In genomic region chr6:88860914-88861313, GRCm38 (mm10) we compare ENCODE assay signal across 8 mouse cellular contexts. TPM values are rescaled to one million over a fixed set of nuclear protein-coding genes. Genes with fewer than 3 reads are reported as not detected.
DNase-seq lines count a peak whose midpoint lies in the region; ATAC-seq and TF ChIP-seq lines count a peak whose summit lies in the region.

No protein-coding gene starts in this region.

- ATAC-seq in forebrain, embryonic 11.5 days (replicated peaks; ENCODE audit: low FRiP score): 0 out of 2 replicates have a peak, but pooled peaks have one; percentile 36
- no peak for ATAC-seq in embryonic facial prominence, embryonic 11.5 days (replicated peaks; ENCODE audit: insufficient number of reproducible peaks, low FRiP score, low TSS enrichment, low read depth)

- WGBS in forebrain, embryonic 11.5 days: 11% methylated on average over 2 of the region's 2 CpGs
- 19% methylated on average over 2 of the region's 2 CpGs for WGBS in forebrain, embryonic 10.5 days
- WGBS in embryonic facial prominence, embryonic 11.5 days: 12% methylated on average over 2 of the region's 2 CpGs

- H3K27me3 ChIP-seq in forebrain, embryonic 11.5 days (ENCODE audit: control insufficient read depth, insufficient read depth, low read length): no peaks in the 10 kb centered on the region
- no peaks in the 10 kb centered on the region for H3K27me3 ChIP-seq in forebrain, embryonic 10.5 days (ENCODE audit: poor library complexity, severe bottlenecking)
- H3K27me3 ChIP-seq in testis, adult 2 months (ENCODE audit: control insufficient read depth, insufficient read depth, low read length): no peaks in the 10 kb centered on the region
- no peaks in the 10 kb centered on the region for H3K27me3 ChIP-seq in embryonic facial prominence, embryonic 11.5 days (ENCODE audit: control insufficient read depth, insufficient read depth, low read length)

- no peak for TF ChIP-seq POLR2A in testis, adult 2 months (IDR thresholded peaks at IDR 0.05; ENCODE audit: control insufficient read depth, low read depth, low read length)

- DNase-seq in forebrain, embryonic 11.5 days (ENCODE audit: low spot score): no peak
- DNase-seq in forebrain, embryonic 10.5 days (ENCODE audit: extremely low spot score, low spot score): no peak
- DNase-seq in testis, postnatal 10 days (ENCODE audit: low spot score): no peak
- peak; percentile 66 for DNase-seq in embryonic facial prominence, embryonic 11.5 days (ENCODE audit: low spot score)
- peak; percentile 80 for DNase-seq in lung, postnatal 10 days
- DNase-seq in thymus, postnatal 4 days: peak; percentile 32
- DNase-seq in cerebellum, adult 8-10 months: no peak

- H3K4me3 ChIP-seq in forebrain, embryonic 11.5 days (ENCODE audit: low read depth, low read length): no peak overlapping the region
- H3K4me3 ChIP-seq in forebrain, embryonic 10.5 days: no peak overlapping the region
- no peak overlapping the region for H3K4me3 ChIP-seq in testis, adult 2 months (ENCODE audit: control insufficient read depth, low read depth, low read length)
- no peak overlapping the region for H3K4me3 ChIP-seq in embryonic facial prominence, embryonic 11.5 days (ENCODE audit: low read depth, low read length)

- no peak overlapping the region for H3K27ac ChIP-seq in forebrain, embryonic 11.5 days (ENCODE audit: low read depth, low read length)
- H3K27ac ChIP-seq in forebrain, embryonic 10.5 days: no peak overlapping the region
- H3K27ac ChIP-seq in testis, adult 2 months (ENCODE audit: control insufficient read depth, insufficient read depth, low read depth, low read length): no peak overlapping the region
- no peak overlapping the region for H3K27ac ChIP-seq in embryonic facial prominence, embryonic 11.5 days (replicated peaks; ENCODE audit: low read depth, low read length)

- no peaks in the 10 kb centered on the region for H3K9me3 ChIP-seq in forebrain, embryonic 11.5 days (ENCODE audit: control insufficient read depth, low read length)
- peaks cover 8% of the 10 kb centered on the region; the same call in 1 of the 2 replicates for H3K9me3 ChIP-seq in forebrain, embryonic 10.5 days
- H3K9me3 ChIP-seq in embryonic facial prominence, embryonic 11.5 days (replicated peaks; ENCODE audit: control insufficient read depth, low read length): no peaks in the 10 kb centered on the region

- TF ChIP-seq CTCF in testis, adult 2 months (IDR thresholded peaks at IDR 0.05; ENCODE audit: control insufficient read depth, insufficient read depth, insufficient replicate concordance, low read depth, low read length): peak; percentile 40; the same call in 1 of the 2 replicates

- H3K4me1 ChIP-seq in forebrain, embryonic 11.5 days (replicated peaks; ENCODE audit: control insufficient read depth, insufficient read depth, low read length): no peaks in the 10 kb centered on the region
- H3K4me1 ChIP-seq in forebrain, embryonic 10.5 days: no peaks in the 10 kb centered on the region
- H3K4me1 ChIP-seq in testis, adult 2 months (ENCODE audit: control insufficient read depth, insufficient read depth, low read length): no peaks in the 10 kb centered on the region
- no peaks in the 10 kb centered on the region for H3K4me1 ChIP-seq in embryonic facial prominence, embryonic 11.5 days (ENCODE audit: control insufficient read depth, insufficient read depth, low read length)

- no peak overlapping the region for H3K9ac ChIP-seq in forebrain, embryonic 11.5 days (ENCODE audit: low read length)
- H3K9ac ChIP-seq in embryonic facial prominence, embryonic 11.5 days (replicated peaks; ENCODE audit: low read length): no peak overlapping the region

- peaks cover 9% of the 10 kb centered on the region; the same call in 1 of the 2 replicates for H3K36me3 ChIP-seq in forebrain, embryonic 11.5 days (ENCODE audit: control insufficient read depth, insufficient read depth, low read length)
- peaks cover 44% of the 10 kb centered on the region for H3K36me3 ChIP-seq in forebrain, embryonic 10.5 days (replicated peaks)
- H3K36me3 ChIP-seq in testis, adult 2 months (ENCODE audit: control insufficient read depth, insufficient read depth, low read length): no peaks in the 10 kb centered on the region
- peaks cover 4% of the 10 kb centered on the region for H3K36me3 ChIP-seq in embryonic facial prominence, embryonic 11.5 days (replicated peaks; ENCODE audit: control insufficient read depth, insufficient read depth, low read depth, low read length)

- H3K4me2 ChIP-seq in forebrain, embryonic 11.5 days (ENCODE audit: low read depth, low read length, severe bottlenecking): no peak overlapping the region
- H3K4me2 ChIP-seq in embryonic facial prominence, embryonic 11.5 days (ENCODE audit: low read depth, low read length): no peak overlapping the region

RNA-seq across cellular contexts. Expression of gene Podxl2, which starts 13.9 kb away (rescaled TPM):
- polyA plus RNA-seq in forebrain, embryonic 11.5 days (2014; fragmentation: Nextera tagmentation; extraction: Ambion mirVana): 109 and 115 TPM in 2 replicates
- polyA plus RNA-seq in forebrain, embryonic 10.5 days (2016; fragmentation: Nextera tagmentation; extraction: Ambion mirVana): 44.7 and 52.8 TPM in 2 replicates
- polyA plus RNA-seq in testis, adult 2 months (2012; rRNA removed): 20.5 and 21.3 TPM in 2 replicates
- polyA plus RNA-seq in embryonic facial prominence, embryonic 11.5 days (2014; fragmentation: Nextera tagmentation; extraction: Ambion mirVana): 56.8 and 71.1 TPM in 2 replicates

RNA-seq across cellular contexts. Expression of gene Abtb1, which starts 19.1 kb away (rescaled TPM):
- 14.4 and 15.3 TPM in 2 replicates for polyA plus RNA-seq in forebrain, embryonic 11.5 days (2014; fragmentation: Nextera tagmentation; extraction: Ambion mirVana)
- polyA plus RNA-seq in forebrain, embryonic 10.5 days (2016; fragmentation: Nextera tagmentation; extraction: Ambion mirVana): 20.8 and 21.5 TPM in 2 replicates
- polyA plus RNA-seq in testis, adult 2 months (2012; rRNA removed): 46.5 and 51.8 TPM in 2 replicates
- polyA plus RNA-seq in embryonic facial prominence, embryonic 11.5 days (2014; fragmentation: Nextera tagmentation; extraction: Ambion mirVana): 13.7 and 16.5 TPM in 2 replicates

RNA-seq across cellular contexts. Expression of gene Mcm2, which starts 37.7 kb away (rescaled TPM):
- polyA plus RNA-seq in forebrain, embryonic 11.5 days (2014; fragmentation: Nextera tagmentation; extraction: Ambion mirVana): 248 and 259 TPM in 2 replicates
- polyA plus RNA-seq in forebrain, embryonic 10.5 days (2016; fragmentation: Nextera tagmentation; extraction: Ambion mirVana): 305 and 322 TPM in 2 replicates
- 7.1 and 8.1 TPM in 2 replicates for polyA plus RNA-seq in testis, adult 2 months (2012; rRNA removed)
- 202 and 203 TPM in 2 replicates for polyA plus RNA-seq in embryonic facial prominence, embryonic 11.5 days (2014; fragmentation: Nextera tagmentation; extraction: Ambion mirVana)

RNA-seq across cellular contexts. Expression of gene Tpra1, which starts 41.1 kb away (rescaled TPM):
- 39.4 and 40.7 TPM in 2 replicates for polyA plus RNA-seq in forebrain, embryonic 11.5 days (2014; fragmentation: Nextera tagmentation; extraction: Ambion mirVana)
- polyA plus RNA-seq in forebrain, embryonic 10.5 days (2016; fragmentation: Nextera tagmentation; extraction: Ambion mirVana): 47.9 and 51.5 TPM in 2 replicates
- polyA plus RNA-seq in testis, adult 2 months (2012; rRNA removed): 16.4 and 17.1 TPM in 2 replicates
- 41.0 and 45.0 TPM in 2 replicates for polyA plus RNA-seq in embryonic facial prominence, embryonic 11.5 days (2014; fragmentation: Nextera tagmentation; extraction: Ambion mirVana)

Comparison
In these comparisons a context has a peak if more than half of its experiments do, and no peak if none do; other contexts are left out.
1. DNase-seq: peak in embryonic facial prominence, embryonic 11.5 days (single experiment), lung, postnatal 10 days (single experiment) and thymus, postnatal 4 days (single experiment); none in forebrain, embryonic 11.5 days (single experiment), forebrain, embryonic 10.5 days (single experiment), testis, postnatal 10 days (single experiment) and cerebellum, adult 8-10 months (single experiment).
2. RNA of gene Mcm2, which starts 37.7 kb away (polyA plus RNA-seq): 305 to 322 TPM in forebrain, embryonic 10.5 days, 248 to 259 TPM in forebrain, embryonic 11.5 days and 202 to 203 TPM in embryonic facial prominence, embryonic 11.5 days; 7.1 to 8.1 TPM in testis, adult 2 months; every median in the first group is over 10 times any median in the second.